ENCODE assay signal across 25 mouse cellular contexts in genomic region chr17:25096221-25096620, GRCm38 (mm10). TPM values are rescaled to one million over a fixed set of nuclear protein-coding genes. Genes with fewer than 3 reads are reported as not detected.
DNase-seq lines count a peak whose midpoint lies in the region; ATAC-seq lines count a peak whose summit lies in the region.
"Had no signal": no experiment of that assay in that cellular context is flagged by ENCODE, and none has a peak within 500 bp of the region (broad histone marks: within the 10 kb centered on the region; RNA-seq: fewer than 3 reads in every experiment).

No protein-coding gene starts in this region.

- 82% methylated on average over 2 of the region's 2 CpGs for WGBS in midbrain, embryonic 16.5 days
- WGBS in midbrain, embryonic 15.5 days = 90% methylated on average over 2 of the region's 2 CpGs

- H3K4me1 ChIP-seq in midbrain, embryonic 16.5 days (ENCODE audit: control insufficient read depth, insufficient read depth, low read length) = no peaks in the 10 kb centered on the region
- no peaks in the 10 kb centered on the region for H3K4me1 ChIP-seq in midbrain, embryonic 15.5 days
- H3K4me1 ChIP-seq: embryonic facial prominence, embryonic 15.5 days had no signal

- no peaks in the 10 kb centered on the region for H3K27me3 ChIP-seq in midbrain, embryonic 16.5 days (ENCODE audit: control insufficient read depth, insufficient read depth, low read depth, low read length)
- no peaks in the 10 kb centered on the region for H3K27me3 ChIP-seq in midbrain, embryonic 15.5 days (replicated peaks)
- H3K27me3 ChIP-seq: embryonic facial prominence, embryonic 15.5 days; Patski had no signal

- H3K9me3 ChIP-seq in midbrain, embryonic 16.5 days (replicated peaks; ENCODE audit: control insufficient read depth, low read length, poor library complexity, severe bottlenecking) = no peaks in the 10 kb centered on the region
- no peaks in the 10 kb centered on the region for H3K9me3 ChIP-seq in midbrain, embryonic 15.5 days
- H3K9me3 ChIP-seq: embryonic facial prominence, embryonic 15.5 days; heart, embryonic 10.5 days had no signal

- H3K4me2 ChIP-seq in midbrain, embryonic 16.5 days (ENCODE audit: low read length) = no peak overlapping the region
- no peak overlapping the region for H3K4me2 ChIP-seq in midbrain, embryonic 15.5 days
- H3K4me2 ChIP-seq: embryonic facial prominence, embryonic 15.5 days; hindbrain, embryonic 14.5 days; midbrain, embryonic 11.5 days had no signal

- H3K36me3 ChIP-seq in midbrain, embryonic 16.5 days (ENCODE audit: control insufficient read depth, insufficient read depth, low read length) = peaks cover 35% of the 10 kb centered on the region
- H3K36me3 ChIP-seq in midbrain, embryonic 15.5 days (replicated peaks) = peaks cover 29% of the 10 kb centered on the region; the same call in 1 of the 2 replicates

- peak; percentile 70 for DNase-seq in kidney, adult 18-20 months
- no peak for DNase-seq in kidney, postnatal 4 days
- peak; percentile 70 for DNase-seq in brain, adult 2 months (ENCODE audit: low read depth, low spot score)
- peak; percentile 46 for DNase-seq in cerebellum, adult 8-10 months
- peak; percentile 76 for DNase-seq in kidney, adult 9 months
- DNase-seq in natural killer cell, adult 2 months (ENCODE audit: low spot score in 2 of 2) = no peak
- DNase-seq: adrenal gland, postnatal 36 days; heart, postnatal 4 days; layer of hippocampus, adult 9-11 months; lung, adult 2 months; lung, postnatal 14 days; retina, postnatal 1 day; right cerebral cortex, postnatal 25 days; thymus, postnatal 36 days had no signal

- ATAC-seq in midbrain, embryonic 16.5 days = no peak
- no peak for ATAC-seq in midbrain, embryonic 15.5 days (replicated peaks)
- ATAC-seq: forebrain, embryonic 14.5 days; inflammation-experienced regulatory T-cells, adult 6 months; Patski had no signal

- no peak overlapping the region for H3K9ac ChIP-seq in midbrain, embryonic 16.5 days (ENCODE audit: low read depth, low read length)
- no peak overlapping the region for H3K9ac ChIP-seq in midbrain, embryonic 15.5 days
- H3K9ac ChIP-seq: embryonic facial prominence, embryonic 15.5 days; hindbrain, embryonic 14.5 days had no signal

- H3K27ac ChIP-seq in midbrain, embryonic 16.5 days (ENCODE audit: low read length) = no peak overlapping the region
- H3K27ac ChIP-seq in midbrain, embryonic 15.5 days = no peak overlapping the region
- H3K27ac ChIP-seq: embryonic facial prominence, embryonic 15.5 days; heart, embryonic 10.5 days; hindbrain, embryonic 14.5 days; left cerebral cortex, adult 2 months had no signal

- H3K4me3 ChIP-seq in midbrain, embryonic 16.5 days (ENCODE audit: low read depth, low read length) = no peak overlapping the region
- no peak overlapping the region for H3K4me3 ChIP-seq in midbrain, embryonic 15.5 days
- H3K4me3 ChIP-seq: embryonic facial prominence, embryonic 15.5 days; heart, embryonic 10.5 days; left cerebral cortex, adult 2 months had no signal

RNA-seq across cellular contexts. Expression of gene Tmem204, which starts 12.8 kb away (rescaled TPM):
- polyA plus RNA-seq in midbrain, embryonic 16.5 days (2015; fragmentation: Nextera tagmentation; extraction: Ambion mirVana) = 10.3 and 11.1 TPM in 2 replicates
- 12.6 and 13.0 TPM in 2 replicates for polyA plus RNA-seq in midbrain, embryonic 15.5 days (2015; fragmentation: Nextera tagmentation; extraction: Ambion mirVana)

RNA-seq across cellular contexts. Expression of gene Telo2, which starts 19.5 kb away (rescaled TPM):
- 51.9 and 53.4 TPM in 2 replicates for polyA plus RNA-seq in midbrain, embryonic 16.5 days (2015; fragmentation: Nextera tagmentation; extraction: Ambion mirVana)
- 57.8 and 67.0 TPM in 2 replicates for polyA plus RNA-seq in midbrain, embryonic 15.5 days (2015; fragmentation: Nextera tagmentation; extraction: Ambion mirVana)

RNA-seq across cellular contexts. Expression of gene Ptx4, which starts 24.3 kb away (rescaled TPM):
- 0.38 TPM in 1 of 2 replicates, not detected in the other for polyA plus RNA-seq in midbrain, embryonic 16.5 days (2015; fragmentation: Nextera tagmentation; extraction: Ambion mirVana)
- not detected in 2 replicates for polyA plus RNA-seq in midbrain, embryonic 15.5 days (2015; fragmentation: Nextera tagmentation; extraction: Ambion mirVana)
- polyA plus RNA-seq: hindbrain, embryonic 14.5 days; inflammation-experienced regulatory T-cells, adult 6 months; lung, adult 2 months; midbrain, embryonic 11.5 days; neural tube, embryonic 11.5 days had no signal

RNA-seq across cellular contexts. Expression of gene Clcn7, which starts 37.0 kb away (rescaled TPM):
- polyA plus RNA-seq in midbrain, embryonic 16.5 days (2015; fragmentation: Nextera tagmentation; extraction: Ambion mirVana) = 33.6 and 36.1 TPM in 2 replicates
- 35.0 and 36.3 TPM in 2 replicates for polyA plus RNA-seq in midbrain, embryonic 15.5 days (2015; fragmentation: Nextera tagmentation; extraction: Ambion mirVana)

Comparison
In these comparisons a context has a peak if more than half of its experiments do, and no peak if none do; other contexts are left out.
1. DNase-seq: peak in kidney, adult 18-20 months (single experiment), brain, adult 2 months (single experiment), cerebellum, adult 8-10 months (single experiment) and kidney, adult 9 months (single experiment); none in kidney, postnatal 4 days (0 of 2) and natural killer cell, adult 2 months (0 of 2).